Mouse (Mus musculus) embryonic facial prominence, embryonic 13.5 days (tissue): ENCODE measurements at regions not wholly inside any gene's neighbourhood (a gene's known extent, or its start where the extent isn't known, plus 50 kb on each side); places are given as distances from the start of the nearest gene placed in this dataset.
"Not testable (repeated sequence)": the region's sequence is repeated elsewhere in the genome, so short reads cannot be mapped to it uniquely, and the experiment has no call there.

ENCODE experiments used
- ATAC-seq: fragments of 200-750 bp; cut with Nextera tagmentation; 2 replicates; pipeline ENCODE4 v1.8.0; 2017; ENCODE audit warnings: low read depth; ENCODE audit not compliant: insufficient number of reproducible peaks, insufficient read depth, low FRiP score, low TSS enrichment
- H3K27ac ChIP-seq: fragments of 300-500 bp; sonication (generic); 2 replicates; pipeline ENCODE4 v1.5.1; 2015; ENCODE audit warnings: moderate library complexity, mild to moderate bottlenecking, inconsistent platforms
- H3K27me3 ChIP-seq: fragments of 300-500 bp; sonication (generic); 2 replicates; pipeline ENCODE4 v1.6.1; 2015; ENCODE audit warnings: mild to moderate bottlenecking, inconsistent platforms
- H3K36me3 ChIP-seq: fragments of 300-500 bp; sonication (generic); 2 replicates; pipeline ENCODE4 v1.6.1; 2015; ENCODE audit warnings: mild to moderate bottlenecking, inconsistent platforms
- H3K4me1 ChIP-seq: fragments of 300-500 bp; sonication (generic); 2 replicates; pipeline ENCODE4 v1.6.1; 2015; ENCODE audit warnings: inconsistent platforms
- H3K4me2 ChIP-seq: fragments of 300-500 bp; sonication (generic); 2 replicates; pipeline ENCODE4 v1.6.1; 2015; ENCODE audit warnings: moderate library complexity, mild to moderate bottlenecking, inconsistent platforms
- H3K4me3 ChIP-seq: fragments of 300-500 bp; sonication (generic); 2 replicates; pipeline ENCODE4 v1.5.1; 2015; ENCODE audit warnings: mild to moderate bottlenecking, inconsistent platforms
- H3K9ac ChIP-seq: fragments of 300-500 bp; sonication (generic); 2 replicates; pipeline ENCODE4 v1.6.1; 2015; ENCODE audit warnings: mild to moderate bottlenecking, inconsistent platforms
- H3K9me3 ChIP-seq: fragments of 300-500 bp; sonication (generic); 2 replicates; pipeline ENCODE4 v1.6.1; 2016; ENCODE audit warnings: inconsistent platforms
- WGBS: fragments of 180-500 bp; shearing (Covaris S2); methylation state at CpG from one replicate; pipeline ENCODE4 v1.1.7; 2015; ENCODE audit warnings: mixed read lengths; 5-methylcytosine and 5-hydroxymethylcytosine counted together

DNA sequence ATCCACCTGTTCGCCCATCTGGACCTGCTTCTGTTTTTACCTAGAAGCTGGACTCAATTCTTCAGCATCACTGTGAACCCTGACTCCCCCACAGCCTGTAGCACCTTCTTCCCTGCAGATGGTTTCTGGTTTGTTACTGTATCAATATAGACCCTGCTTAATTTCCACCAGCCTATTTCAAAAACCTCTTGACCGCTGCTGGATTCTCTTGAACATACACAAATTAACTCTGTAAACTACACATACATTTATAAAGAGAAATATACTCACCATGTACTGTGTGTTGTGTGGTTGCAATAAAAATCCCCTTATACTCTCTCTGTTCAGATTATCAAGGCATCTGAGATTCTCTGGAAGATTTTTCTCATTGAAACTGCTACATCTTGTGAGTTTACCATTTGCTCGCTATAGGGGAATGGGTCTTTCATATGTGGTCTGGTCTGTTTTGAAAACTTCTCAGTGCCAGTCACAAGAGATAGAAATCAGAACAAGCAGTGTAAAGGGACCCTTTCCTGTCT is 89.8 kb upstream of the Cpsf6 start:
- H3K4me2 ChIP-seq, result no peak overlapping the region
- H3K27me3 ChIP-seq, result no peaks in the 10 kb centered on the region
- H3K9ac ChIP-seq, result no peak overlapping the region
- H3K27ac ChIP-seq, result no peak overlapping the region
- peaks cover 12% of the 10 kb centered on the region for H3K4me1 ChIP-seq
- no peak for ATAC-seq
- H3K36me3 ChIP-seq, result no peaks in the 10 kb centered on the region
- 0 out of 2 replicates have a peak, but pooled peaks cover 4% of the 10 kb centered on the region for H3K9me3 ChIP-seq
- WGBS, result 90% methylated on average over 3 of the region's 3 CpGs
- no peak overlapping the region for H3K4me3 ChIP-seq

DNA sequence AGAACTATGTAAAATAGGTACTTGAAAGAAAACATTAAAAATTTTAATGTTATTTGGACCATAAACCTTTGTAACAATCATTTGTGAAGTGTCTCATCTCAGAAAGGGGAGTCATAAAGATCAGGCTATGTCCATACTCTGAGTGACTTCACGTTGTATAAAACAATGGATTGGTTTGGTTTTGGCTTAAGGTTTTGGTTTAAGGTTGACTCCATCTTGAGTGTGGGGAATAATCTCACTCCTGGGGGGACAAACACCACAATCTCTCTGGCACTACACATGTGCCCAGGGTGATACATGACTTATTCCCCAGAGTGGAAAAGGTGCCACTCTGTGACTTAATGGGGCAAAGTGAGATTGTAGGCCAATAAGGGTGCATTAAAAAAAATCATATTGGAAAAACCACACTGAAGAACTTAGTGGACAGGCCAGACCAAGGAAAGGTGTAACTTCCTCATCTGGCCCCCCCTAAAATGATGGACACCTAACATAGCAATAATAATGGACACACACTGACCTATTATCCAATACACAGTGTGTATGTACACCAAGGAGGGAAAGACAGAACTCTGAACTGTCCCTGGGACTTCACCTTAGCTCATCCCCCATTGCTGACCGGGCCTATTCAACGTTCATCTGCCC is 89.2 kb upstream of the Cpsf6 start:
- ATAC-seq, result no peak
- H3K27me3 ChIP-seq, result no peaks in the 10 kb centered on the region
- WGBS, result 94% methylated on average over 3 of the region's 3 CpGs
- H3K27ac ChIP-seq, result no peak overlapping the region
- no peak overlapping the region for H3K9ac ChIP-seq
- no peaks in the 10 kb centered on the region for H3K36me3 ChIP-seq
- H3K4me2 ChIP-seq, result no peak overlapping the region
- H3K4me1 ChIP-seq, result peaks cover 12% of the 10 kb centered on the region
- H3K4me3 ChIP-seq, result no peak overlapping the region
- 0 out of 2 replicates have a peak, but pooled peaks cover 2% of the 10 kb centered on the region for H3K9me3 ChIP-seq

DNA sequence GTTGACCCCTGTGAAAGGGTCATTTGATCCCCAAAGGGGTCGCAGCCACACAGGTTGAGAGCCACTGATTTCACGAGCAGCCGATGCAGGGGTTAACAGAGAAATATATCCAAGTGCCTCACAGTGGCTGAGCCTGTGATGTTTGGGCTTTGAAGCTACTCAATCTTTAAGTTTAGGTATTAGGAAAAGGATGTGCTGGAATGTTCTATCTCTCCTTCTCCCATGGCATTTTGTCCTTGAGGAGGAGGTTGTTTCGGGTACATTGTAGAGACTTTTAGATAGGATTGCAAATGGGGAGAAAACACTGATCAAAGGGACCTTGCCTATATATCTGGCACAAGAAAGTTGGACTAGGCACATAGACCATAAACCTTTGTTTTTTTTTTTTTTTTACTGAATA is 88.6 kb upstream of the Cpsf6 start:
- no peak for ATAC-seq
- 51% methylated on average over 4 of the region's 4 CpGs for WGBS

DNA sequence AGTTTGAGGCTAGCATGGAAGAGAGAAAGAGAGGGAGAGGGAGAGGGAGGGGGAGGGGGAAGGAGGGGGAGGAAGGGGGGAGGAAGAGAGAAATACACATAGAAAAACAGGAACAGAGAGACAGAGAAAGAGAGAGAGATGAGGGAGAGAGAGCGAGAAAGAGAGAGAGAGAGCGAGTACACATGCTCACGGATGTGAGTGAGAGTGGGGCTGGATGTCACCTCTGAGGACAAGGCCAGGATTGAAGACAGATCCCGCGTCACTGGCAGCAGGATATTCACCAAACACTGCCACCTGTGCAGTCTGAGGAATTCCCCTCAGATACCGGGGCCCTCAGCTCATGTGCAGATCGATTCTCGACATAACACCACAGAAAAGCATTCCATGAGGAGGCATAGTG is 87.3 kb upstream of the Cpsf6 start:
- Histone ChIP-seq H3K4me2 (no peak overlapping the region), H3K27me3 (no peaks in the 10 kb centered on the region), H3K36me3 (no peaks in the 10 kb centered on the region), H3K4me1 (peaks cover 6% of the 10 kb centered on the region), H3K9ac (no peak overlapping the region), H3K9me3 (no peaks in the 10 kb centered on the region), H3K4me3 (no peak overlapping the region), H3K27ac (no peak overlapping the region)
- ATAC-seq, result no peak
- 90% methylated on average over 8 of the region's 8 CpGs for WGBS

More for the DNA sequence above, 88.6 kb upstream of the Cpsf6 start:
- no peak overlapping the region for H3K9ac ChIP-seq
- peaks cover 12% of the 10 kb centered on the region for H3K4me1 ChIP-seq
- H3K36me3 ChIP-seq, result no peaks in the 10 kb centered on the region
- no peak overlapping the region for H3K4me3 ChIP-seq
- no peak overlapping the region for H3K27ac ChIP-seq
- no peaks in the 10 kb centered on the region for H3K27me3 ChIP-seq
- no peaks in the 10 kb centered on the region for H3K9me3 ChIP-seq
- H3K4me2 ChIP-seq, result no peak overlapping the region

DNA sequence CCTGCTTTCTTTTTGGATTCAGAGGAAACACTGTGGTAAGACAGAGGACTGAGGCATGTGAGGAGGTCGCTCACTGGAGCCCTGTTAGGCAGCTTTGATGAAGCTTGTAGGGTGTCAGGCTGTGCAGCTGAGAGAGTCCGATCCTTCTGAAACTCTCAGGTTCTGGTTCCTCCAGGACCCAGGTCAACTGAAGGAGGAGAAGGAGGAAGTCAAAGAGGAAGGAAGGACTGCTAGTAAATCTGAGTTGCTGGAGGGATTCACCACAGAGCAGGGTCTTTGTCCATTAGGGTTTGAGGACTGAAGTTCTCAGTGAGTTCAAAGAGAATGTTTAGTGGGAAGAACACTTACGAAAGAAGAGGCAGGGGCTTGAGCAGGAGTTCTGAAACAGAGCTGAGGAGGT is 86.6 kb upstream of the Cpsf6 start:
- Histone ChIP-seq H3K27me3 (no peaks in the 10 kb centered on the region), H3K9ac (no peak overlapping the region), H3K9me3 (no peaks in the 10 kb centered on the region), H3K4me3 (no peak overlapping the region), H3K4me2 (no peak overlapping the region), H3K27ac (no peak overlapping the region), H3K4me1 (no peaks in the 10 kb centered on the region), H3K36me3 (no peaks in the 10 kb centered on the region)
- ATAC-seq, result no peak
- WGBS, result 90% methylated on average over 3 of the region's 3 CpGs

DNA sequence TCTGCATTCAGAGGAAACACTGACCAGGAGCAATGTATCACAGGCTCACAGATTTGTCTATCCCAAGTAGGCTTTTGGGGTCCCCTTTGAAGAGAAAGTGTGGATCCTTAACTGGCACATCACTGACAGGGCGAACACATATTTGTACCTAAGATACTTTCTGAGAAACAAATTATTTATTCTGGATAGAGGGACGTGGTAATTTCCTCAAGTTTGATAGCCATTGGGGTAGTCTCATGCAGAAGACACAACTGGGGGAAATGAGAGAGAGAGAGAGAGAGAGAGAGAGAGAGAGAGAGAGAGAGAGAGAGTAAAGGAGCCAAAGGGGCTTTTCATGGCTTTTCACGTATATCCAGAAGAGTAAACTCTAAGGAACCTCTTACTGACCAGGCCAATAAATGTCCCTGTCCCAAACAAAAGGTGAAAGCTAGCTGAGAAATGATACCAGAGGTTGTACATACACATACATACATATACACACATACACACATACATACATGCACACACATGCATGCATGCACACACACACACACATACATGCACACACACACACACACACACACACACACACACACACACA is 85.9 kb upstream of the Cpsf6 start:
- Histone ChIP-seq H3K4me1 (no peaks in the 10 kb centered on the region), H3K9me3 (no peaks in the 10 kb centered on the region), H3K27ac (no peak overlapping the region), H3K4me2 (no peak overlapping the region), H3K36me3 (no peaks in the 10 kb centered on the region), H3K9ac (no peak overlapping the region), H3K27me3 (no peaks in the 10 kb centered on the region), H3K4me3 (no peak overlapping the region)
- WGBS, result 76% methylated on average over 3 of the region's 3 CpGs
- no peak for ATAC-seq

DNA sequence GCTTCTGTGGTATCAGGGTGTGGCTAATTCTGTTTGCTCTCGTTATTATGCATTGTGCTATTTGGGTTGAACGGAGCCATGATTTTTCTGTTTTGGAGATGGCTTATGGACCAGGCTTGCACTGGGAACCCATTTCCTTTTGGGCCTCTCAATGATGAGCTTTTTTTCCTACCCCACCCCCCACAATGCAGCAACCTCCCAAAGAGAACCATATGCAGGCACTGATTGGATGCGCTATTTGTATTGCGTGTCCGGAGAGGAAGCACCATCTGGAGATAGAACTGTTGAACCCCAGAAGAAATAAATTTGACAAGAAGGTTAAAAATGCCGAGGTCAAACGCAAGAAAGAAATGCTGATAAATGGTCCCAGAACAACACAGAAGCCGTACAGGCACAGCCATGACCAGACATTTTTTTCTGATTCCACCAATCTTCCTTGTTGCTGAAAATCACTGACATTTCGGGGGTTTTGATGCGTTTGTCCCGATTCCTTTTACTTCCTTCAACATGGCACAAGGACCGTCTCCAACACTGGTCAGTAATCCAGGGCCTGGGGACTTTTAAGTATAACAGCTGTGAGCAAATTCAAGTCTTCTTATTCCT is 85.3 kb upstream of the Cpsf6 start:
- Histone ChIP-seq H3K9me3 (no peaks in the 10 kb centered on the region), H3K27ac (no peak overlapping the region), H3K4me3 (no peak overlapping the region), H3K4me1 (no peaks in the 10 kb centered on the region), H3K36me3 (no peaks in the 10 kb centered on the region), H3K9ac (no peak overlapping the region), H3K4me2 (no peak overlapping the region), H3K27me3 (no peaks in the 10 kb centered on the region)
- no peak for ATAC-seq
- WGBS, result 72% methylated on average over 12 of the region's 12 CpGs

DNA sequence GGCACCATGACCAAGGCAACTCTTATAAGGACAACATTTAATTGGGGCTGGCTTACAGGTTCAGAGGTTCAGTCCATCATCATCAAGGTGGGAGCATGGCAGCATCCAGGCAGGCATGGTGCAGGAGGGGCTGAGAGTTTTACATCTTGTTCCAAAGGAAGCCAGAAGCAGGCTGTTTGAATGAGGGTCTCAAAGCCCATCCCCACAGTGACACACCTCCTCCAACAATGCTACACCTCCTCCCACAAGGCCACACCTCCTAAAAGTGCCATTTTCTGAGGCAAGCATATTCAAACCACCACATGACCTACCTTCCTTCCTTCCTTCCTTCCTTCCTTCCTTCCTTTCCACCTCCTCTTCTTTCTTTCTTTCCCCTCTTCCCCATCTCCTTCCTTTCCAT is 84.5 kb upstream of the Cpsf6 start:
- H3K9me3 ChIP-seq, H3K4me1 ChIP-seq, H3K4me2 ChIP-seq, H3K4me3 ChIP-seq, ATAC-seq, H3K36me3 ChIP-seq, H3K27me3 ChIP-seq, H3K27ac ChIP-seq, H3K9ac ChIP-seq: not testable (repeated sequence)

DNA sequence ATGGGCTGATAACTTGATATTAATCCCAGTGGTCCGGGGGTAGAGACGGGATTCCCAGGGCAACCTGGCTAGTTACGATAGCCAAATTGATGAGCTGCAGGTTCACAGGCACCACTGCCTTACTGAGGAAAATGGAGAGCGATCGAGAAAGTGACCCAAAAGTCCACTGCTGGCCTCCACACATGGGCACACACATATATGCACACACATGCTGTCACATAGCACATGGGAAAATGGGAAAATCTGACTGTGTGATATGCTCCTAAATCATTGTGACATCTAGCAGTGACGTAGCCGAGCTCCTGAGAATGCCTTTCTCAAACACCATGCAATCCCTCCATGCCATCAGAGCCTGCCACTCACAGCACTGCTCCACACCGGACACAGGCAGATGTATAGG is 83.8 kb upstream of the Cpsf6 start:
- Histone ChIP-seq H3K9ac (no peak overlapping the region), H3K4me3 (no peak overlapping the region), H3K27me3 (no peaks in the 10 kb centered on the region), H3K27ac (no peak overlapping the region), H3K9me3 (no peaks in the 10 kb centered on the region), H3K4me1 (no peaks in the 10 kb centered on the region), H3K4me2 (no peak overlapping the region), H3K36me3 (no peaks in the 10 kb centered on the region)
- WGBS, result 91% methylated on average over 8 of the region's 8 CpGs
- ATAC-seq, result no peak

DNA sequence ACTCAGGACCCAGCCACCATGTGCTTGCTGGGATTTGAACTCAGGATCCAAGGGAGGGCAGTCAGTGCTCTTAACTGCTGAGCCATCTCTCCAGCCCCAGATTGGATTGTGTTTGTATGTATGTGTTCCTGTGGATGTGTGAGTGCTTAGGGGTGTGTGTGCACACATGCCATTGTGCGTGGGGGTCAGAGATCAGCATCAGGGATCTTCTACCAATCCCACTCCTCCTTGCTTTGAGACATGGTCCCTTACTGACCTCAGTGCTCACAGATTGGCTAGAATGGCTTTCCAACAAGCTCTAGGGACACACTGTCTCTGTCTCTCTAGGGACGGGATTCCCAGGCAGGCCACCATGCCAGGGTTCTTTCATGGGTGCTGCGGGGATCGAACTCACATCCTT is 83.1 kb upstream of the Cpsf6 start:
- Histone ChIP-seq H3K4me2 (no peak overlapping the region), H3K4me3 (no peak overlapping the region), H3K27me3 (no peaks in the 10 kb centered on the region), H3K9me3 (no peaks in the 10 kb centered on the region), H3K27ac (no peak overlapping the region), H3K9ac (no peak overlapping the region), H3K36me3 (no peaks in the 10 kb centered on the region), H3K4me1 (no peaks in the 10 kb centered on the region)
- ATAC-seq, result no peak
- WGBS, result 92% methylated on average over 4 of the region's 4 CpGs

DNA sequence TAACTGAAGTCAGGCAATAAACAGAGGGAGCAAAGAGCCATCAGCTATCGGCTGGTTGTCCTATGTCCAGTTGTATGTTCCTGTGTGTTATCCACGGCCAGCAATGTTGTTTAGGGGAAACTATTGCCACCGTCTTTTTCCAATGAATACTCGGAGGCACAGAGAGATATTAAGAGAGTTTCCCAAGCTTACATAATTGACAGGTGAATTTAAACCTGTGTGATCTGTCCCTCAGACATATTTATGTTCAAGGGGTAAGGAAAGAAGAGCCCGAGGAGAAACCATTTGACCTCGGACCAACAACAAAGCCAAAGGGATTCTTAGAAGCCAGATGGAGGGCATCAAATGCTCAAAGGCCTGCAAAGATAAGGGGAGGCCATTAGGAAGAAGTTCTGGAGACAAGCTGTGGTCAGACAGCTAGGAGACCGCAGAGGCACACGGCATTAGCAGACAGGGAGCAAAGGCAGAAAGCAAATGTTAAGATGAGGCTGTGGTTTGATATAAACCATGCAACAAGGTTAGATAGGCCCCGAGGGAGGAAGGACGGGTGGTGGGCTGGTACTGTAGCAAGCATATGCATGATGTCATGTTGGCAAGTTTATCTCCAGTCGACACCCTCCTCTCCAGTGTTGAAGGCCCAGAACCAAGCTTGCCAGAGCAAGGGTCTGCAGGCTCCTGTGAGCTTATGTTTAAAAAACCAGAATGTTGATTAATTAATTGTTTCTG is 82.1 kb upstream of the Cpsf6 start:
- Histone ChIP-seq H3K27ac (no peak overlapping the region), H3K4me2 (no peak overlapping the region), H3K4me3 (no peak overlapping the region), H3K9ac (no peak overlapping the region), H3K9me3 (no peaks in the 10 kb centered on the region), H3K27me3 (no peaks in the 10 kb centered on the region), H3K4me1 (peaks cover 5% of the 10 kb centered on the region; the same call in 1 of the 2 replicates), H3K36me3 (no peaks in the 10 kb centered on the region)
- 75% methylated on average over 11 of the region's 11 CpGs for whole genome bisulfite sequencing
- no peak for ATAC-seq

DNA sequence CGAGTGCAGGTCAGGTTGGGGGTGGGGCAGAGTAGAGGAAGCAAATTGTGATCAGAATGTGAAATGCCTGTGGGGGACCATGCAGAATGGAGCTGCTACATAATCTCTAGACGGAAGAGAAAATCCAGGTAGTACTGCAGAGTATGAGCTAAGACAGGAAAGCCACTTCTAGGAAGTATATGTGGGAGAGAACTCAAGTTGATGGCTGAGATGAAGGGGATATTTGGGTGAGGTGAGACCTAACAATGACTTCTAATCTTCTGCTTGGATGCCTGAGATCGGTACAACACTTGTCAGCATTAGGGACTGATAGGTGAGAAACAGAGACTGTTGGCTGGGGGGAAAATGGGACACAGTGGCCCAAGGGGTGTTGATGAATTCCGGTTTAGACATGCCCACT is 81.4 kb upstream of the Cpsf6 start:
- ATAC-seq, result no peak
- H3K36me3 ChIP-seq, result no peaks in the 10 kb centered on the region
- no peak overlapping the region for H3K9ac ChIP-seq
- no peaks in the 10 kb centered on the region for H3K9me3 ChIP-seq
- 77% methylated on average over 4 of the region's 4 CpGs for WGBS
- H3K27ac ChIP-seq, result no peak overlapping the region
- H3K27me3 ChIP-seq, result no peaks in the 10 kb centered on the region
- peaks cover 9% of the 10 kb centered on the region; the same call in 1 of the 2 replicates for H3K4me1 ChIP-seq
- no peak overlapping the region for H3K4me2 ChIP-seq
- H3K4me3 ChIP-seq, result no peak overlapping the region
